Mouse (Mus musculus) lung, adult 2 months (tissue): ENCODE measurements around the gene Ceacam10.

Source experiments
- CTCF ChIP-seq: fragments of 200-500 bp; IDR thresholded peaks from 2 replicates; pipeline ENCODE4 v1.5.1; 2011; ENCODE audit warnings: mild to moderate bottlenecking, low read length, control low read depth; ENCODE audit not compliant: insufficient read depth
- POLR2A ChIP-seq: fragments of 200-500 bp; IDR thresholded peaks from 2 replicates; pipeline ENCODE4 v1.6.1; 2011; ENCODE audit warnings: low read depth, mild to moderate bottlenecking, control low read depth, low read length, borderline replicate concordance; ENCODE audit errors: extremely low read depth

GRCm38 (mm10) chr7:24802149-24802767 lies 25.3 kb downstream of the Ceacam10 start:
- TF ChIP-seq CTCF: no peak
- TF ChIP-seq POLR2A: no peak
